Mouse (Mus musculus) urinary bladder, postnatal 25 days (tissue): ENCODE data around the gene Larp1b.

Source experiments
- DNase-seq: peaks from one replicate; pipeline ENCODE4 v3.0.0; 2022; ENCODE audit warnings: low spot score

Gene Larp1b

GRCm38 (mm10) chr3:41021980-41022379, 72.4 kb downstream of the Larp1b start:
- DNase-seq = no peak

DNA sequence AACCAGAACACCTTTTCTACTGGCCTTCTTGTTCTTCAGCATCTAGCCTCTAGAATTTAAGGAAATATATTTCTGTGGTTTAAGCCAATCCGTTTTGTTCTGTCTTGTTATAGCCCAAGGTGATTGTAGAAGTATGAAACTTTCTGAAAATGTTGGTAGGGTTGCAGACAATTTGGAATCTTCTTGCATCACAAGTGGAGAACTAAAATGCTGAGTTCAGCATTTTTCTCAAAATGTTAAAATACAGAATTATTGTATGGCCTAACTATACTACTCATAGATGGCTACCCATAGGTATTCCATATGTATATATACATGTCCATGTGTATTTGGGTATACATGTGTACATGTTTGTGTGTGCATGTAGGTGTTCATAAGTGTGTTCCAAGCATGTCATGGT, 81.1 kb downstream of the Larp1b start:
- no peak for DNase-seq

DNA sequence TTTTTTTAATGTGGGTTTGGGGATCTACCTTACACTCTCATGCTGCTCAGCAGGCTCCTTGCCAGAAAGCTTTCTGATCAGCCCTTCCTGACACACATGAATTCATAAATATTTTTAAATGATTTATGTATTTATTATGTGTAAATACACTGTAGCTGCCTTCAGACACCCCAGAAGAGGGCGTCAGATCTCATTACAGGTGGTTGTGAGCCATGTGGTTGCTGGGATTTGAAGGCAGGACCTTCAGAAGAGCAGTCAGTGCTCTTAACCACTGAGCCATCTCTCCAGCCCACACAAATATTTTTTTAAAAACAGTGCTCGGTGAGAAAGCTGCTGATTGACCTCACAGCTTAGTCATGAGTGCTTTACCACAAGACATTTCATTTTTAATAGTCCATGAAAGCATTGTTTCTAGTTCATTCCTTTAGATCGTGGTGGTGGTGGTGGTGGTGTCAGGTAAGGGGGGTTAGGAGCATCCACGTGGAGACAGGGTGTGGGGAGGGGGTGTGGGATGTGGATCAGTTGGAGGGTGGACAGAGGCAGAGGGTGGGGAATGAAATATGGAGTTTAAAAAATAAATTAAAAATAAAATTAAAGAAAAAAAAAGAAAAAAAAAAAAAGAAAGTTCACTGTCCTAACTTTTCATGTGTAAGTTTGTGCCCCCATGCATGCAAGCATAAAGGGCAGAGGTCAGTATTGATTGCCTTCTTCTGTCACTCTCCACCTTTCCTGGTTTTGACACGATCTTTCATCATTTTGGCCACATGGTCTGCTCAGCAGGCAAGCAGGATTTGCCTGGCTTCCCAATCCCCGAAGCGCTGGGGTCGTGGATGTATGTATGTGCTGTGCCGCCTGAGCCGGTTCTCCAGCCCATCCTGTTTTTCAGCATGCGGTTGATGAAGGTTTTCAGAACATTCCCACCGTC, 81.9 kb downstream of the Larp1b start:
- no peak for DNase-seq

DNA sequence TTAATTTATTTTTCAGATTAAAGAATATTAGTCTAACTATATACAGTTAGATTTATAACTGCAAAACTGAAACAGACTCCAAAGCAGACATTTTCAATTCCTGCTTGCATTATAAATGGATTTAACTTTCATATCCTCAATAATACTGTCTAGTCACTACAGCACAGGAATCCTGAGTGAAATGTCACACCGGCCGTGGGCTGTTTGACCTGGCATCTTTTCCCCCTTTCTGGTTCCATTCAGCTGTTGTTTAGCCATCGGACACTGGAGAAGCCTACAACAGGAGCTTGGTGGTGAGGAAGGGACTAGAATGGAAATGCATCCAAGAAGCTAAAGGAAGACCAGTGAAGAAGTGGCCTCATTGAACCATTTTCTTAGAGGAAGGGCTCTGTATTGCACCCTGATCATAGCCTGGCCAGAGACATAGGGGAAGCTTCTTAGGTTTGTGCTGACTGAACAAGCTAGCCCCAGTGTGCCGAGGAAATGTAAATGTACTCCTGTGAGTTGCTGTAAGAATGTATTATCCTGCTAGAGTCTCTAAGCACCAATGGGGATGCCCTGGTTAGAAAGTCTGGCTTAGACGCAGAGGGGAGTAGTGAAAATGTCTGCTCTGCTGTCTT, 88.8 kb downstream of the Larp1b start:
- no peak for DNase-seq

DNA sequence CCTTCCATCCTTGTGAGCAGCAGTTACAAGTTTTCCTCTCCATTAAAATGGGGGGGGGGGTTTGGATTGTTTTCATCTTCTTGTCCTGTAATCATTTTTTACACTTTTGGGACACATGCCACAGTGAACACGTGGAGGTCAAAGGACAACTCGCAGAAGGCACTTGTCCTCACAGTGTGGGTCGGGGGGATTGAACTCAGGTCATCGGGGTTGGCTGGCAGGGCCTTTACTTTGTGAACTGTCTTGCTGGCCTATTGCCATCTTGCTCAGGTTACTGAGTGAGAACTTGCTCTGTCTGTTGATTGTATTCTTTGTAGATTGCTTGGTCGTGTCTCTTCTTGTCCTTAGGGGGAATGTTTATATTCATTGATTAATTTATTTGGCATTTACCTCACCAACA, 91.6 kb downstream of the Larp1b start:
- DNase-seq = no peak

- DNase-seq = peak; percentile 9
These were observed 92.7 kb downstream of the Larp1b start for GRCm38 (mm10) chr3:41042195-41042938.

GRCm38 (mm10) chr3:41043756-41044354, 94.2 kb downstream of the Larp1b start:
- DNase-seq = no peak

- no peak for DNase-seq
These were observed 98.2 kb downstream of the Larp1b start for GRCm38 (mm10) chr3:41047838-41048237.

DNA sequence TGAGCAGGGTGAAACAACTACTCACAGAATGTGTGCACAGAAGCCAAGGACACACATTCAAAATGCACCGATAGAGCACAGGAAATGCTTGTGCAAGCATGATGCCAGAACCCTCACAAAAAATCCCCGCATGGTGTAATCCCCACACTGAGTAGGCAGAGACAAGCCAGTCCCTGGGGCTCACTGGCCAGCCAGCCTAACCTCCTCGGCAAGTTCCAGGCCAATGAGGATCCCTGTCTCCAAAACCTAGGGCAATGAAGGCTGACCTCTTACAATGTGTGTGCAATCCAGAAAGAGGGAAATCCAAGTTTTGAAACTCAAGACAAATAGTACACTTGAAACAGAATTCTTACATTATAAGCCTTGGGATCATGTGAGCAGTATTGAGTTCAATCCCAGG, 103.7 kb downstream of the Larp1b start:
- no peak for DNase-seq

DNA sequence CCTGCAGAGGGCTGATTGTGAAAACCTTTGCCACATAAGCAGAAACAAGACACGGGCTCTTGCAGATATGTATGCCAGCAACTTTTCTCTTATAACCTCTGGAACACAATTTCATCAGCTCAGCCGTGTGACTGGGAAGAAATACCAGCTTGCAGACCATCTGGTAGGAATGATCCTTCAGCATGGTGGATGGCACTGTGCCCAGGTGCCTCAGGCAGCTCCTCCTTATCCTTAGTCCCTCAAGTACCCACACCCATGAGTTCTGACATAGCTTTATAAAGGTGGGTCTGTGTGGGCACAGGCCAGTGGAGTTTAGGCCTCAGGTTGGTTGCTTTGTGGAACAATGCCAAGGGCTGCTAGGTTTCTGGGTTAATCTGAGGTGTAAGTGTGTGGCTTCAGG, 108.8 kb downstream of the Larp1b start:
- DNase-seq = no peak

GRCm38 (mm10) chr3:41059249-41059648, 109.6 kb downstream of the Larp1b start:
- DNase-seq = no peak

DNA sequence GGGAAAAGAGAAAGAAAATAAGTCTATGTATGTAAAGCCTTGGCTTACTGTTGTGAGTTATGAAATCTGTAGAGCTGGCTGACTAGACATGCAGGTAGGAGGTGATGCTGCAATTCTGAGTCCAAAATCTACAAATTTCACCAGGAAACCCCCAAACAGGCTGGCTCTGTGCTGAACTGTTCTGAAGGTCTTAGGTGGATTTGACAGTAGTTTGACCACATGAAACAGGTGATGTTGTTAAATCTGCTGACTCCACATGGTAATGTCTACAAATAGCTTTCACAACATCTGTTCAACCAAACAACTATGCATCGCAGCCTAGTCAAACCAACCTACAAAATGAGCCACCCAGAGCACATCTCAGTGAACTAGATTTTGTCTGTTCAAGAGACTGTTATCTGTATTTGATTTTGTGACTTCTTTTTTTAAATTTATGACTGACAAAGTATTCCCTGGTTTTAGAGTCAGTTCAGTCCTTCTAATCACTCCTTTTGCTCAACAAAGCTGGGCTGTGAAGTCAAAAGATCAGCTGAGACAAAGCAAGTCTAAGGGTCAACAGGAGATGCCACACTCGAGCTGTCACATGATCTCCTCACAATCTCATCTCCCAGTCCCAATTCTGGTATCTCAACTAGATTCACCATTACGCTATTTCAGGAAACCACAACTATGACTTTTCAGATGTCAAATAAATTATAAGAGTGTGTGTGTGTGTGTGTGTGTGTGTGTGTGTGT, 112.4 kb downstream of the Larp1b start:
- no peak for DNase-seq

GRCm38 (mm10) chr3:41062758-41063157, 113.1 kb downstream of the Larp1b start:
- DNase-seq = no peak

GRCm38 (mm10) chr3:41065320-41065719, 115.7 kb downstream of the Larp1b start:
- no peak for DNase-seq

DNA sequence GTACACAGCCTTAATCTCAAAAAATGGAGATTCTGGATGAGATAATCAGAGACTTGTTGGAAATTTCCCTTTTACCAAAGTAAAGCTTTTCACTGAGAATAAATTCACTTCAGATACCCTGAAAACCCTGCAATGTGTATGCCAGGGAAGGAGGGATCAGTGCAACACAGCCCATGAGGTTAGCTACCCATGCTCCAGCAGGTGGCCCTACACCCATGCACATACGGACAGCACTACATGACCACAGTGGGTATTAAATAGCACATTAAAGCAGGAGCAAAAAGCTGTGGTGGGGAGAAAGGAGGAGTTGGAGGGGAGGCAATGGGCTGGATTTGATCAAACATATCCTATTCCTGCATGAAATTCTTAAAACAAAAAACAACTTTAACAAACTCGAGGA, 120.9 kb downstream of the Larp1b start:
- DNase-seq = no peak

DNA sequence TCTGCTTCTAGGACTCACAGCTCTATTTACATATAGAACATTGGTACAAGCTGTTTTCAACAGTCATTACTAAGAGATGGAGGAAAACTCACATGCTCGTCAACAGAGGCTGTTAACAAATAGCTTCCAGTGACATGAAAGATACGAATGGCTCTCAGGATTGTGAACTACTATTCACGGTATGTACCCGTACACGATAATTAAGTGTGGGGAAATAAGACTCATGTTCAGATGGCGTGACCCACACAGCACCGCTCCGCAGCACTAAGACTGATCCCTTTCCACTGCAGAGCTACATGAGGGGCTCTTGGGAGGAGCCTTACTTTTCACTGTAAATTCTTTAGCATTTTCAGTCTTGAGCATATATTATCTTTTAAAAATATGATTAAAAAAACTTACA, 125.7 kb downstream of the Larp1b start:
- DNase-seq = no peak

DNA sequence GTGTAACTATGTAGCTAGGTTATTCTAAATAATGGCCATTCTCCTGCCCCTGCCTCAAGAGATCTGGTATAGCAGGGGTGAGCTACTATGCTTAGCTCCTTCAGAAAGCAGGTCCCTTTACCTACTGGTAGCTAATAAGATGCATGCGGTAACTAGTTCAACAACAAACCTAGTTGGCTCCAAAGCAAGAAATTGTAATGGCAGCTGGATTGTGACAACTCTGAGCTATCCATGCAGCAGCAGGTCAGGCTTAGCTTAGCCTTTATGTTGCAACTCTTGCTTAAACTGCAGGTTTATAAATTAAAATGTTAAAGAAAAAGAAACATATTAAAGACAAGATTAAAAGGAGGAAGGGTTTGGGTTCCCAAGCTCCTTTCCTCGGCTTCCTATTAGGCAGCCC, 129.0 kb downstream of the Larp1b start:
- DNase-seq = no peak

DNA sequence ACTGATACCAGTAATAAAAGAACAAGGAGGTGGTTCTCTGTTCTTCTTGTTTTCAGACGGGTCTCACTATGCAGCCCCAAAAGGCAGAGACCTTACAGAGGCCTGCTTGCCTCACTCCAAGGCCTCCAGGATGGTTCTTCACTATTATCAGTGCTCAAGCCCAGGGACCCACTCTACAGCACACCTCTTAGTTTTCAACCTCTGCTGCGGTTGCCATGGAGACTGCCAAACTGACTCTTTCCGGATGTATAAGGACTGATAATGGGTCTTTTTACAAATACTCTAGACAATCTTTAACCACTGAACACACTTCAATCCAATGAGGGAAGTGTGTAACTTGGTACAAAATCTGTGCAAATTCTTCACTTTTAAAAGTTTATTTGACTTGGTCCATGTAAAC, 131.1 kb downstream of the Larp1b start:
- no peak for DNase-seq

- DNase-seq = no peak
These were observed 132.1 kb downstream of the Larp1b start for GRCm38 (mm10) chr3:41081474-41082301.

- no peak for DNase-seq
These were observed 132.9 kb downstream of the Larp1b start for GRCm38 (mm10) chr3:41082520-41082884.
